Mouse (Mus musculus) limb, embryonic 11.5 days (tissue): Measurements from ENCODE around the gene Agxt2. TPM values are rescaled to one million over a fixed set of nuclear protein-coding genes. Genes with fewer than 3 reads are reported as not detected.

Experiments
- ATAC-seq: fragments of 200-750 bp; cut with Nextera tagmentation; 2 replicates; pipeline ENCODE4 v1.8.0; 2017; ENCODE audit warnings: low read depth; ENCODE audit not compliant: insufficient number of reproducible peaks, low FRiP score, low TSS enrichment
- DNase-seq: peaks from one replicate; pipeline ENCODE4 v3.0.0-alpha.2; 2015; ENCODE audit warnings: low spot score
- H3K27ac ChIP-seq: fragments of 300-500 bp; sonication (generic); replicated peaks from 2 replicates; pipeline ENCODE4 v1.5.1; 2014; ENCODE audit warnings: low read depth, mild to moderate bottlenecking, low read length
- H3K27me3 ChIP-seq: fragments of 300-500 bp; sonication (generic); 2 replicates; pipeline ENCODE4 v1.6.1; 2014; ENCODE audit warnings: mild to moderate bottlenecking, low read length, mixed read lengths; ENCODE audit not compliant: control insufficient read depth, insufficient read depth
- H3K36me3 ChIP-seq: fragments of 300-500 bp; sonication (generic); 2 replicates; pipeline ENCODE4 v1.6.1; 2014; ENCODE audit warnings: mild to moderate bottlenecking, low read length, moderate library complexity, mixed read lengths; ENCODE audit not compliant: control insufficient read depth, insufficient read depth
- H3K4me1 ChIP-seq: fragments of 300-500 bp; sonication (generic); 2 replicates; pipeline ENCODE4 v1.6.1; 2014; ENCODE audit warnings: low read length, mixed read lengths; ENCODE audit not compliant: control insufficient read depth, insufficient read depth
- H3K4me2 ChIP-seq: fragments of 300-500 bp; sonication (generic); 2 replicates; pipeline ENCODE4 v1.6.1; 2014; ENCODE audit warnings: low read depth, mild to moderate bottlenecking, moderate library complexity; ENCODE audit not compliant: severe bottlenecking
- H3K4me3 ChIP-seq: fragments of 300-500 bp; sonication (generic); 2 replicates; pipeline ENCODE4 v1.5.1; 2014; ENCODE audit warnings: low read depth, low read length
- H3K9ac ChIP-seq: fragments of 300-500 bp; sonication (generic); 2 replicates; pipeline ENCODE4 v1.6.1; 2014; ENCODE audit warnings: mild to moderate bottlenecking, low read length
- H3K9me3 ChIP-seq: fragments of 300-500 bp; sonication (generic); 2 replicates; pipeline ENCODE4 v1.6.1; 2016; ENCODE audit warnings: low read length; ENCODE audit not compliant: control insufficient read depth
- whole genome bisulfite sequencing: fragments of 180-500 bp; shearing (Covaris S2); extraction: QIAGEN DNeasy Blood & Tissue Kit; methylation state at CpG from one replicate; pipeline ENCODE4 v1.1.7; 2014; 5-methylcytosine and 5-hydroxymethylcytosine counted together
- polyA plus RNA-seq: library from polyadenylated mRNA; unstranded; fragments of >200 nt; fragmentation: Nextera tagmentation; extraction: Ambion mirVana; gene quantifications from 2 replicates; pipeline ENCODE4 v1.2.1, GENCODE M21; 2014

Gene Agxt2
- polyA plus RNA-seq, 1 experiment from 2014 or later = not detected

- WGBS = 99% methylated on average over 2 of the region's 2 CpGs
- Histone ChIP-seq H3K9me3 (no peaks in the 10 kb centered on the region), H3K4me1 (no peaks in the 10 kb centered on the region), H3K4me3 (no peak overlapping the region), H3K4me2 (no peak overlapping the region), H3K27me3 (no peaks in the 10 kb centered on the region), H3K36me3 (no peaks in the 10 kb centered on the region), H3K27ac (no peak overlapping the region), H3K9ac (no peak overlapping the region)
- DNase-seq (no peak), ATAC-seq (no peak)
Measured at GRCm38 (mm10) chr15:10366331-10366730, 8.0 kb downstream of the Agxt2 start.

GRCm38 (mm10) chr15:10375404-10375803 lies 17.1 kb downstream of the Agxt2 start:
- no peak overlapping the region for H3K4me2 ChIP-seq
- H3K9me3 ChIP-seq = no peaks in the 10 kb centered on the region
- H3K36me3 ChIP-seq = no peaks in the 10 kb centered on the region
- ATAC-seq (no peak), DNase-seq (no peak)
- no peak overlapping the region for H3K27ac ChIP-seq
- no peaks in the 10 kb centered on the region for H3K27me3 ChIP-seq
- H3K9ac ChIP-seq = no peak overlapping the region
- no peaks in the 10 kb centered on the region for H3K4me1 ChIP-seq
- no peak overlapping the region for H3K4me3 ChIP-seq
- WGBS = 93% methylated on average over 3 of the region's 3 CpGs

- DNase-seq = no peak
- Histone ChIP-seq H3K9ac (no peak overlapping the region), H3K4me2 (no peak overlapping the region), H3K4me3 (no peak overlapping the region), H3K9me3 (no peaks in the 10 kb centered on the region), H3K36me3 (no peaks in the 10 kb centered on the region), H3K4me1 (no peaks in the 10 kb centered on the region), H3K27me3 (no peaks in the 10 kb centered on the region), H3K27ac (no peak overlapping the region)
- WGBS = 69% methylated on average over 4 of the region's 4 CpGs
- no peak for ATAC-seq
Measured at GRCm38 (mm10) chr15:10378338-10378959, 20.1 kb downstream of the Agxt2 start.

GRCm38 (mm10) chr15:10379757-10380458 lies 21.6 kb downstream of the Agxt2 start:
- WGBS = 90% methylated on average over 3 of the region's 3 CpGs
- Histone ChIP-seq H3K4me3 (no peak overlapping the region), H3K4me2 (no peak overlapping the region), H3K27ac (no peak overlapping the region), H3K4me1 (no peaks in the 10 kb centered on the region), H3K9ac (no peak overlapping the region), H3K9me3 (no peaks in the 10 kb centered on the region), H3K36me3 (no peaks in the 10 kb centered on the region), H3K27me3 (no peaks in the 10 kb centered on the region)
- no peak for ATAC-seq
- DNase-seq = no peak

GRCm38 (mm10) chr15:10387263-10387662 lies 28.9 kb downstream of the Agxt2 start:
- no peak for ATAC-seq
- H3K27me3 ChIP-seq = no peaks in the 10 kb centered on the region
- H3K4me1 ChIP-seq = no peaks in the 10 kb centered on the region
- 84% methylated on average over 2 of the region's 2 CpGs for WGBS
- no peak overlapping the region for H3K4me3 ChIP-seq
- no peak overlapping the region for H3K4me2 ChIP-seq
- no peak overlapping the region for H3K9ac ChIP-seq
- H3K27ac ChIP-seq = no peak overlapping the region
- DNase-seq = no peak
- H3K36me3 ChIP-seq = no peaks in the 10 kb centered on the region
- H3K9me3 ChIP-seq = no peaks in the 10 kb centered on the region

GRCm38 (mm10) chr15:10399795-10400194 lies 41.5 kb downstream of the Agxt2 start:
- 85% methylated on average over 2 of the region's 2 CpGs for WGBS
- no peaks in the 10 kb centered on the region for H3K36me3 ChIP-seq
- H3K27ac ChIP-seq = no peak overlapping the region
- H3K4me3 ChIP-seq = no peak overlapping the region
- ATAC-seq (no peak), DNase-seq (no peak)
- H3K4me1 ChIP-seq = no peaks in the 10 kb centered on the region
- no peaks in the 10 kb centered on the region for H3K9me3 ChIP-seq
- no peak overlapping the region for H3K9ac ChIP-seq
- H3K4me2 ChIP-seq = no peak overlapping the region
- H3K27me3 ChIP-seq = no peaks in the 10 kb centered on the region

GRCm38 (mm10) chr15:10400415-10400814 lies 42.1 kb downstream of the Agxt2 start:
- Histone ChIP-seq H3K4me3 (no peak overlapping the region), H3K4me1 (no peaks in the 10 kb centered on the region), H3K36me3 (no peaks in the 10 kb centered on the region), H3K27me3 (no peaks in the 10 kb centered on the region), H3K4me2 (no peak overlapping the region), H3K27ac (no peak overlapping the region), H3K9ac (no peak overlapping the region), H3K9me3 (no peaks in the 10 kb centered on the region)
- 74% methylated on average over 3 of the region's 3 CpGs for WGBS
- DNase-seq (no peak), ATAC-seq (no peak)

- Histone ChIP-seq H3K27me3 (no peaks in the 10 kb centered on the region), H3K27ac (no peak overlapping the region), H3K4me3 (no peak overlapping the region), H3K36me3 (no peaks in the 10 kb centered on the region), H3K4me2 (no peak overlapping the region), H3K9me3 (no peaks in the 10 kb centered on the region), H3K4me1 (no peaks in the 10 kb centered on the region), H3K9ac (no peak overlapping the region)
- DNase-seq = no peak
- WGBS = 84% methylated on average over 3 of the region's 3 CpGs
- ATAC-seq = no peak
Measured at GRCm38 (mm10) chr15:10409842-10410241, 51.5 kb downstream of the Agxt2 start.
